Mouse (Mus musculus): ENCODE measurements around the gene Sugct. TPM values are rescaled to one million over a fixed set of nuclear protein-coding genes. Genes with fewer than 3 reads are reported as not detected.

Sugct gene
- polyA plus RNA-seq, 1 experiment = 1.0 TPM

DNA sequence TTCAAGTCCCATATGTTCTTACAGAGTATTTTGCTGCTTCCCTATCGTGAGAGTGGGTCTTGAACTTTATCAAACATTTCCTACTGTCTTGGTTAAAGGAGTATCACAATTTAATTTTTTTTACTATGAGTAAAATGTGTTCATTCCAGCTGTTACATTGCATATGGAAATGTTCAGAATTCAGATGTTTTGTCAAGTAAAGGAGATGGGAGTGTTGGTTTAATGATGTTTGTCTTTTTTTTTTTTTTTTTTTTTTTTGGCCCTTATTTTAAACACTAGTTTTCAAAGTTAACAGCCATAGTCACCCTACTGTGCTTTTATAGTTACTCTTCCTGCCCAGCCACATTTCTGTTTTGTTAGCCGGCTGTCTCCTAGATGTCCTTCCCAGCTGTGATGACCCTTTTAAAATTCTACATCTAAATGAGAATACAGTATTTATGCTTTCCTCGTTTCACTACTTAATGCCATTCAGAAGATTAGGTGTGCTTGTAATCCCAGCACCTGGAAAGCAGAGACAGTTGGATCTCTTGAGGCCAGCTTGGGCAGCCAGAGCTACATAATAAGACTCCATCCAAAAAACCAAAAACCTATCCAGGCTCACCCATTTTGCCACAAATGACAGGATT lies 4.8 kb upstream of the Sugct start:
- H3ac ChIP-seq (ENCODE audit: control insufficient read depth, insufficient read length) = no peak overlapping the region
- H3K79me2 ChIP-seq (ENCODE audit: control insufficient read depth, insufficient read depth) = peaks cover 55% of the 10 kb centered on the region
- H3K4me2 ChIP-seq (ENCODE audit: low read depth) = no peak overlapping the region
- H3K36me3 ChIP-seq (ENCODE audit: control insufficient read depth, insufficient read depth) = no peaks in the 10 kb centered on the region
- no peak for TF ChIP-seq SRF (IDR thresholded peaks at IDR 0.05; ENCODE audit: control insufficient read depth, insufficient read length, low read depth)
- TF ChIP-seq USF1 (IDR thresholded peaks at IDR 0.05; ENCODE audit: low read depth) = no peak
- no peak for TF ChIP-seq POLR2A (IDR thresholded peaks at IDR 0.05; ENCODE audit: insufficient read length, low read depth)
- TF ChIP-seq TCF12 (IDR thresholded peaks at IDR 0.05; ENCODE audit: insufficient read depth, poor library complexity, severe bottlenecking) = no peak
- no peak for TF ChIP-seq REST (IDR thresholded peaks at IDR 0.05; ENCODE audit: insufficient read depth, insufficient read length)
- no peak for TF ChIP-seq MYOD1 (IDR thresholded peaks at IDR 0.05; ENCODE audit: control insufficient read depth in 1 of 3, insufficient read length in 2 of 3, low read depth in 2 of 3)
- no peak for TF ChIP-seq TCF3 (IDR thresholded peaks at IDR 0.05; ENCODE audit: insufficient read length, low read depth)
- TF ChIP-seq POLR2AphosphoS2 (IDR thresholded peaks at IDR 0.05; ENCODE audit: insufficient read length, low read depth) = no peak
- no peak for TF ChIP-seq MYOG (IDR thresholded peaks at IDR 0.05; ENCODE audit: control insufficient read depth in 1 of 3, insufficient read depth in 1 of 3, insufficient read length in 2 of 3, low read depth in 2 of 3)
- H3K27me3 ChIP-seq (ENCODE audit: control insufficient read depth, insufficient read depth, insufficient read length) = no peaks in the 10 kb centered on the region
- H3K4me3 ChIP-seq = no peak overlapping the region

DNA sequence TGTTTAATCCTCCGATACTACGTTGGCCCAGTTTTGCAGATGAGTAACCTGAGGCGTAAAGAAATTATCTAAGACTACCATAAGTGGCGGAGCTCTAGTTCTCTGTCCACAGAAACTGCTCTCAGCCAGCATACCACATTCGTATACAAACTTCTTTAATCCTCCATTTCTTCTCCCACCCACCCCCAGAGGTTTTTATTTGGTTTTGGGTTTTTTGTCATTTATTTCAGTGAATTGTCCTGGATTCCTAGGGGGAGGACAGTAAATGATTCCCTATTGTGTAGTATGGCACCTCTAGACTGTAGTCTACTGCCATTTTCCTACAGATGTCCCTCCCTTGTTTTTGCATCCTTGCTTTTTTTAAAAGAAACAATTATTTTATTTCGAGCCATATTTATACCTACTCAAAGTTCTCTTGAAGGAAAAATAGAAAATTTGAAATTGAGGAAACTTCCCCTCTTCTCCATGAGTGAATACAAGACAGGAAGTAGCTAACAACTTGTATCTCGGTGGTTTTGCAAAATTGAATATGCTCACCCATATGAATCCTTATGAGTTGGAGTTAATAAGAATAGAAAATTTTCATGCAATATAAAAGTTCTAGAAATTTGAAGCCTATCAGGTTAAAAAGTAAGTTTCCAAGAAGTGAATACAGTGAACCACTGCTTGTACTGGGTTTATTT lies 686 bp upstream of the Sugct start:
- peak overlapping the region; percentile 76 for H3K4me3 ChIP-seq
- no peaks in the 10 kb centered on the region for H3K27me3 ChIP-seq (ENCODE audit: control insufficient read depth, insufficient read depth, insufficient read length)
- peak overlapping the region; percentile 84 for H3K4me2 ChIP-seq (ENCODE audit: low read depth)
- TF ChIP-seq CEBPB (IDR thresholded peaks at IDR 0.05; ENCODE audit: insufficient read depth, poor library complexity, severe bottlenecking) (no peak), SRF (IDR thresholded peaks at IDR 0.05; ENCODE audit: control insufficient read depth, insufficient read length, low read depth) (no peak), POLR2AphosphoS2 (IDR thresholded peaks at IDR 0.05; ENCODE audit: insufficient read length, low read depth) (no peak), MYOD1 (IDR thresholded peaks at IDR 0.05; ENCODE audit: control insufficient read depth in 1 of 3, insufficient read length in 2 of 3, low read depth in 2 of 3) (no peak), TCF3 (IDR thresholded peaks at IDR 0.05; ENCODE audit: insufficient read length, low read depth) (no peak), E2F4 (IDR thresholded peaks at IDR 0.05; ENCODE audit: insufficient read depth) (no peak), POLR2A (IDR thresholded peaks at IDR 0.05; ENCODE audit: insufficient read length, low read depth) (no peak), MAX (IDR thresholded peaks at IDR 0.05; ENCODE audit: low read depth) (no peak), MYOG (IDR thresholded peaks at IDR 0.05; ENCODE audit: control insufficient read depth in 1 of 3, insufficient read depth in 1 of 3, insufficient read length in 2 of 3, low read depth in 2 of 3) (no peak), TCF12 (IDR thresholded peaks at IDR 0.05; ENCODE audit: insufficient read depth, poor library complexity, severe bottlenecking) (no peak), USF1 (IDR thresholded peaks at IDR 0.05; ENCODE audit: low read depth) (no peak), REST (IDR thresholded peaks at IDR 0.05; ENCODE audit: insufficient read depth, insufficient read length) (no peak)
- H3K79me2 ChIP-seq (ENCODE audit: control insufficient read depth, insufficient read depth) = peaks cover 51% of the 10 kb centered on the region
- no peaks in the 10 kb centered on the region for H3K36me3 ChIP-seq (ENCODE audit: control insufficient read depth, insufficient read depth)
- H3ac ChIP-seq (ENCODE audit: control insufficient read depth, insufficient read length) = peak overlapping the region; percentile 58

DNA sequence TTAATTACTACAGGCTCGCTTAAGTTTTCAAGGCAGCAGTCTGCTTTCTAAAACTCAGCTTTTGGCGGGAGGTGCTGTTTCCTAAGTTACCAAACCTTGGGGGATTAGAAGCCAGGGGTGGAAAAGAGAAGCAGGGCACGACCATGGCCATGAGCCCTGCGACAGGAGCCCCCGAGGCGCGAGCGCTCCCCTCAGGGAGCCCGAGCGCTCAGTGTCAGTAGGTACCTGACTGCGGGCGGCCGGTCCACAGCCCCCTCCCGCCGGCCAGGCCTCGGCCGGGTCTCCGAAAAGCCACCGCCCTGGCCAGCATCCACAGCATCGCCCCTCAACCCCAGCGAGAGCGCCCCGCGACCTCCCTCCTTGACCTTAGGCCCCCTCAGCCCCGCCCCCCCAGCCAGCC lies 939 bp downstream of the Sugct start:
- H3K4me3 ChIP-seq = peak overlapping the region; percentile 76
- TF ChIP-seq POLR2AphosphoS2 (IDR thresholded peaks at IDR 0.05; ENCODE audit: insufficient read length, low read depth) (peak; percentile 50), TCF3 (IDR thresholded peaks at IDR 0.05; ENCODE audit: insufficient read length, low read depth) (no peak), POLR2A (IDR thresholded peaks at IDR 0.05; ENCODE audit: insufficient read length, low read depth) (peak; percentile 52)
- H3K27me3 ChIP-seq (ENCODE audit: control insufficient read depth, insufficient read depth, insufficient read length) = no peaks in the 10 kb centered on the region
- peaks cover 37% of the 10 kb centered on the region for H3K79me2 ChIP-seq (ENCODE audit: control insufficient read depth, insufficient read depth)
- H3K4me2 ChIP-seq (ENCODE audit: low read depth) = peak overlapping the region; percentile 72
- H3K36me3 ChIP-seq (ENCODE audit: control insufficient read depth, insufficient read depth) = no peaks in the 10 kb centered on the region
- peak overlapping the region; percentile 2 for H3ac ChIP-seq (ENCODE audit: control insufficient read depth, insufficient read length)

DNA sequence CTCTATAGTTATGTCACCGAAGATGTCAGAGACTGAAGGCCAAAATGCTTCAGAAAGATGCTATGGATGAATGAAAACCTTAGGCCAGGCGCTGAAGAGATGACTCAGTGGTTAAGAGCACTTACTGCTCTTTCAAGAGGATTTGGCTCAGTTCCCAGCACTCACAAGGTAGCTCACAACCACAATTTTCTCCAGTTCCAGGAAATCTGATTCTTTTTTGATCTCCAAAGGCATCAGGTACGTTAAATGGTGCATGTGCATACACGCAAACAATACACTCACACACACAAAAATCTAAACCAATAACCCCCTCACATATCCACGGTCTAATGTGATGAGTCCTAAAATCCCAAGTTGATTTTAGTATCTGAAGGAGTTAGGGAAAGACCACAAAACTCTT lies 1.5 kb downstream of the Sugct start:
- Histone ChIP-seq H3K79me2 (ENCODE audit: control insufficient read depth, insufficient read depth) (peaks cover 32% of the 10 kb centered on the region), H3K27me3 (ENCODE audit: control insufficient read depth, insufficient read depth, insufficient read length) (no peaks in the 10 kb centered on the region), H3K4me2 (ENCODE audit: low read depth) (peak overlapping the region; percentile 72), H3K4me3 (peak overlapping the region; percentile 76), H3ac (ENCODE audit: control insufficient read depth, insufficient read length) (peak overlapping the region; percentile 2), H3K36me3 (ENCODE audit: control insufficient read depth, insufficient read depth) (no peaks in the 10 kb centered on the region)
- TF ChIP-seq MYOG (IDR thresholded peaks at IDR 0.05; ENCODE audit: control insufficient read depth in 1 of 3, insufficient read depth in 1 of 3, insufficient read length in 2 of 3, low read depth in 2 of 3) (no peak), TCF3 (IDR thresholded peaks at IDR 0.05; ENCODE audit: insufficient read length, low read depth) (no peak), TCF12 (IDR thresholded peaks at IDR 0.05; ENCODE audit: insufficient read depth, poor library complexity, severe bottlenecking) (no peak), REST (IDR thresholded peaks at IDR 0.05; ENCODE audit: insufficient read depth, insufficient read length) (no peak), E2F4 (IDR thresholded peaks at IDR 0.05; ENCODE audit: insufficient read depth) (no peak), MAX (IDR thresholded peaks at IDR 0.05; ENCODE audit: low read depth) (no peak), CEBPB (IDR thresholded peaks at IDR 0.05; ENCODE audit: insufficient read depth, poor library complexity, severe bottlenecking) (no peak), POLR2A (IDR thresholded peaks at IDR 0.05; ENCODE audit: insufficient read length, low read depth) (no peak), USF1 (IDR thresholded peaks at IDR 0.05; ENCODE audit: low read depth) (no peak), POLR2AphosphoS2 (IDR thresholded peaks at IDR 0.05; ENCODE audit: insufficient read length, low read depth) (no peak), MYOD1 (IDR thresholded peaks at IDR 0.05; ENCODE audit: control insufficient read depth in 1 of 3, insufficient read length in 2 of 3, low read depth in 2 of 3) (no peak), SRF (IDR thresholded peaks at IDR 0.05; ENCODE audit: control insufficient read depth, insufficient read length, low read depth) (no peak)
